Mouse (Mus musculus) left cerebral cortex, adult 2 months (tissue): ENCODE results near the gene Igdcc3. TPM values are rescaled to one million over a fixed set of nuclear protein-coding genes. Genes with fewer than 3 reads are reported as not detected.
A peak's percentile ranks its signal among the peaks of the same experiment; 100 is the strongest.

Experiments
- DNase-seq, 2 experiments: peaks; one replicate each; pipeline ENCODE4 v3.0.0; 2021 to 2022; ENCODE audit warnings: low spot score in 2 of 2, mixed read lengths in 1 of 2; ENCODE audit errors: extremely low spot score in 1 of 2
- H3K27ac ChIP-seq: fragments of 200-600 bp; 2 replicates; pipeline ENCODE4 v1.8.1; 2022
- H3K4me3 ChIP-seq: fragments of 200-600 bp; 2 replicates; pipeline ENCODE4 v1.8.1; 2022
- CTCF ChIP-seq: fragments of 200-600 bp; IDR thresholded peaks from 2 replicates; pipeline ENCODE4 v1.8.1; 2022; ENCODE audit warnings: antibody characterized with exemption, mild to moderate bottlenecking, moderate library complexity
- intact Hi-C: fragments of 180-260 bp; cut with DNase I; formaldehyde crosslinking; loops from one replicate; pipeline ENCODE4 v1.15.1; 2025
- total RNA-seq, 2 experiments: library from RNA; stranded (reverse); gene quantifications; 2 replicates each; pipeline ENCODE4 v1.2.3; 2021

Gene Igdcc3
- total RNA-seq, 2 experiments from 2014 or later: 2.0 to 2.5 TPM

DNA sequence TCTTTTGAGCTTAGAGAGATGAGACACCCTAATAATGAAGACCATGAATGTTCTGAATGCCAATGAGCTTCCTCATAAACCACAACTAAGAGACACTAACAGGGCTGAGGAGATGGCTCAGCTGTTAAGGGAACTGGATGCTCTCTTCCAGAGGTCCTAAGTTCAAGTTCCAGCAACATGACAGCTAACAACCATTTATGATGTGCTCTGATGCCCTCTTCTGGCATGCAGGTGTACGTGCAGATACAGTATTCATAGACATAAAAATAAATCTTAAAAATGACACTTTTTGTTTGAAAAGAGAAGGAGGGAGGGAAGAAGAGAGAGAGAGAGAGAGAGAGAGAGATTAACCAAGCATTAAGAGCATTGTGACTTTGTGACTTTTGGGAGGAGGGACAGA, 23.9 kb downstream of the Igdcc3 start:
- no peak overlapping the region for H3K4me3 ChIP-seq
- intact Hi-C loops: loop anchor here (2.0 kb wide), 1 partner anchor 30 kb away; no protein-coding TSS in a partner anchor
- H3K27ac ChIP-seq: no peak overlapping the region
- peak; percentile 61 for TF ChIP-seq CTCF
- no peak for DNase-seq

GRCm38 (mm10) chr9:65166386-65166785, 25.4 kb downstream of the Igdcc3 start:
- intact Hi-C loops: no loop called here
- no peak overlapping the region for H3K4me3 ChIP-seq
- no peak for DNase-seq
- TF ChIP-seq CTCF: no peak
- no peak overlapping the region for H3K27ac ChIP-seq

- Histone ChIP-seq H3K27ac (no peak overlapping the region), H3K4me3 (no peak overlapping the region)
- DNase-seq: no peak
- no peak for TF ChIP-seq CTCF
- intact Hi-C loops: no loop called here
Observed at GRCm38 (mm10) chr9:65168534-65168933, 27.5 kb downstream of the Igdcc3 start.

DNA sequence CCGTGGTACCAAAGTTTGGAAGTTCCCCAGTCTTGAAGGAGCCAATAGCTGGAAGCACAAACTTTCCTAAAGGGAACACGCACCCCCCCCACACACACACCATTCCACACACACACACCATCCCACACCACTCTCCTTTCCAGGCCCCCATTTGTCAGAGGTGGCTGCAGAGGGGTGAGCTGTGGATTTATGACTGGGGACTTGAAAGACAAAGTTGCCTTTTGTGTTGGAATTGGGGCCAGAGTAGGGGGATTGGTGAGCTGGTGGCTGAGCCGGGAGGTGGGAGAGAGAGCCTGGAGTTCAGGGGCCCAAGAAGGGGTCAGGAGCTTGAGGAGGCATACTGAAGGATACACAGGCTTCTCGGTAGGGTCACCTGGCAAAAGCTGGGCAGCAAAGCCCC, 28.0 kb downstream of the Igdcc3 start:
- Histone ChIP-seq H3K4me3 (no peak overlapping the region), H3K27ac (no peak overlapping the region)
- DNase-seq: no peak
- no peak for TF ChIP-seq CTCF
- intact Hi-C loops: no loop called here

GRCm38 (mm10) chr9:65172654-65173053, 31.7 kb downstream of the Igdcc3 start:
- no peak for TF ChIP-seq CTCF
- intact Hi-C loops: no loop called here
- no peak for DNase-seq
- Histone ChIP-seq H3K27ac (no peak overlapping the region), H3K4me3 (no peak overlapping the region)

DNA sequence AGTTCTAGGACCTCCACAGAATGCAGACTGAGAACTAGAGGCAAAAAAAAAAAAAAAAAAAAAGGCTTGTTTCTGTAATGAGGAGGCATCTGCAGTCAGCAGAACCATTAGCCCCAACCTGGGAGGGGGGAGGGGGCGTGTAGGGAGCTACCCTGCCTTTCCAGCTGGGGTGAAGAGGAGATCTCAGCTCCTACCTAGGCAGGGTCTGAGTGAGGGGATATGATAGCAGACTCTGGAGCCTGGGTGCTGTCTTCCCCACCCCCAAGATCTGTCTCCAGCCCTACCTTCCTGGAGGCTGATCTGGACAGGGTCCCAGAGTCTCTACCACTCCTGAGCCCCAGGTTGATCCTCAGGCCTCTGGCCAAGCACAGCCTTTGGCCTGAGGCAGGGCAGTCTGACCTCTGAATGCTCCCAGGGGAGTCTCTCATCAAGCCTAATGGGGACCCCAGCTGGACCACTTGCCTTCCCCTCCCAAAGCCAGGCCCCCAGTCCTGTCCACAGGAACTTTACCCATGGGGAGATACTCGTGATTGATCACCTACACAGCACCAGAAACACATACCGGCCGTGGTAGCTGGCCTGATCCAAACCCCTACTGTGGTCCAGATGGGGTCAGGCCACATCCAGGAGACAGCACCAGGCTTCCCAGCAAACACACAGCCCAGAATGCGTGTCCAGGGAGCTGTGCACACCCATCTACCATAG, 34.4 kb downstream of the Igdcc3 start:
- no peak overlapping the region for H3K4me3 ChIP-seq
- no peak overlapping the region for H3K27ac ChIP-seq
- no peak for DNase-seq
- TF ChIP-seq CTCF: no peak
- intact Hi-C loops: no loop called here

GRCm38 (mm10) chr9:65175939-65176871, 35.2 kb downstream of the Igdcc3 start:
- no peak overlapping the region for H3K4me3 ChIP-seq
- TF ChIP-seq CTCF: peak; percentile 13; the same call in 1 of the 2 replicates
- H3K27ac ChIP-seq: no peak overlapping the region
- intact Hi-C loops: no loop called here
- DNase-seq: no peak

DNA sequence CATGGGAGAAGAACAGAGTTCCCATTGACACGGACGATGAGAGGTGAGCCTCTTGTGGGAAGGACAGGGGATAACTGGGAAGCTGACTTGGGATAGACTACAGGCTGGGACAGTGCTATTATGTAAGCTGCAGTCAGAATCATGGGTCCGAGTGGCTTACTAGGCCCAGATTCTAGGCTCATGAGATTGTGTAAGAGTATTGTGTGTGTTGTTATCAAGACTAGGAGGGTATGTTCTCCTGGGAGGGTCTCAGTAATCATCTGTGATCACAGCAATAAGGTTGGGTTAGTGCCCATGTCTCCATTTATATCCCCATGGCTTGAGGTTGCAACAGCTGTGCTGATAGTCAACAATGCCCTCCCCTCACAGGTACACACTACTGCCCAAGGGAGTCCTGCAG, 36.5 kb downstream of the Igdcc3 start:
- TF ChIP-seq CTCF: no peak
- H3K4me3 ChIP-seq: no peak overlapping the region
- DNase-seq: no peak
- H3K27ac ChIP-seq: no peak overlapping the region
- intact Hi-C loops: no loop called here

GRCm38 (mm10) chr9:65177912-65178311, 36.9 kb downstream of the Igdcc3 start:
- no peak for DNase-seq
- H3K4me3 ChIP-seq: no peak overlapping the region
- intact Hi-C loops: no loop called here
- H3K27ac ChIP-seq: no peak overlapping the region
- TF ChIP-seq CTCF: no peak

GRCm38 (mm10) chr9:65178336-65179213, 37.6 kb downstream of the Igdcc3 start:
- Histone ChIP-seq H3K4me3 (no peak overlapping the region), H3K27ac (no peak overlapping the region)
- no peak for TF ChIP-seq CTCF
- peak in 1 of 2 experiments; percentile 27 for DNase-seq
- intact Hi-C loops: no loop called here

DNA sequence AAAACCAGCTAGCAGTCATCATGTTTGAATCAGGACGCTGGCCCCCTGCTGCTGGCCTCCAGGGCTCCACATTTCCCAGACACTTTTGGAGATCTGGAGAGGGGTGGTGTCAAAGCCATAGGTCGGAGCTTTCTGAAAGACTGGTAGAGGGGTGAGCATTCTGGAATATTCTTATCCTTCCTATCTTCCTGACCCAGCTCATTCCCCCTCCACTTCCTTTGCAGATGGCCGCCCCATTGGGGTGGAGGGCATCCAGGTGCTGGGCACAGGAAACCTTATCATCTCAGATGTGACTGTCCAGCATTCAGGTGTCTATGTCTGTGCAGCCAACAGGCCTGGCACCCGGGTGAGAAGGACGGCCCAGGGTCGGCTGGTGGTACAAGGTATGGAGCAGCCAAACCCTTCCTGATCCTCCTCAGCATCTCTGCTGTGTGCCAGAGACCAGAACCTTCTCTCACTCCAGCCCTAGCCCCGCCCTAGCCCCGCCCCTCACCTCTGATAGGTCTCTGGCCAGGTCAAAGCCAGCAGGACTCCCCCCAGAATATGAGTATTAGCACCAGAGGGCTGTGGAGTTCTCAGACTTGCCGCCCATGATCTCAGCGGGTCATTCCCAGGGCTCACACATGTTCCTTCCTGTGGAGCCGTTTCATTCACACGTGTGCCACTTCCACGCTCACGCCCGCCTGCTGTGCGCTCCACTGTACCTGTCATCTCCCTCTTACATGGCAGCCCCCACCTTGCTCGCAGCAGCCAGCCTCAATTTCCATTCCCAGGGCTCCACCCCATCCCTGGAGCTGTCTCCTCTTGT, 39.0 kb downstream of the Igdcc3 start:
- no peak for DNase-seq
- intact Hi-C loops: no loop called here
- no peak for TF ChIP-seq CTCF
- no peak overlapping the region for H3K4me3 ChIP-seq
- H3K27ac ChIP-seq: no peak overlapping the region
